Comparison of ENCODE assay signal across 16 mouse cellular contexts in the genomic region with DNA sequence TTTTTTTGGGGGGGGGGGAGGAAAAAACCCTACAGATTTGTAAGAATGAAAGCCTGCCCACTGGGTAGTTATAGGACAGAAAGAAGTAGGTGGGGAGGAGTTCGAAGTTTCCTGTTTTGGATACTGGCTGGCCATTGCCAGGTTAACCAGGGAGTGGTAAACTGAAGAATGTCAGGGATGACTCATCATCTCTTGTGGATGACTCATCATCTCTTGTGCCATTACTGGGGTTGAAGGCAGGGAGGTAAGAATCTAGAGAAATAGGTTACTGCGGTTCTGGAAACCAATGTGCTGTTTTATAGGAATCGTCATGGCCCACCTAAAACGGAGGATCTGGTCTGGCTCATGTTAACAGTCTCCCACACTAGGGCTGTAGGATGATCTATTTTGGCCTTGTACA. TPM values are rescaled to one million over a fixed set of nuclear protein-coding genes. Genes with fewer than 3 reads are reported as not detected.
"Had no signal": no experiment of that assay in that cellular context is flagged by ENCODE, and none has a peak within 500 bp of the region (broad histone marks: within the 10 kb centered on the region; RNA-seq: fewer than 3 reads in every experiment).

No protein-coding gene starts in this region.

- H3K27ac ChIP-seq: left cerebral cortex, adult 2 months; limb, embryonic 10.5 days; liver, embryonic 15.5 days; midbrain, embryonic 10.5 days; neural tube, embryonic 12.5 days; stomach, embryonic 15.5 days had no signal

- H3K9me3 ChIP-seq: limb, embryonic 10.5 days; liver, embryonic 15.5 days; midbrain, embryonic 10.5 days; neural tube, embryonic 12.5 days; stomach, embryonic 15.5 days had no signal

- H3K36me3 ChIP-seq: limb, embryonic 10.5 days; liver, embryonic 15.5 days; midbrain, embryonic 10.5 days; neural tube, embryonic 12.5 days; stomach, embryonic 15.5 days had no signal

- DNase-seq: kidney, postnatal 10 days; lung, adult 2 months; lung, postnatal 10 days; lung, postnatal 4 days; midbrain, embryonic 14.5 days; retina, postnatal 1 day; thymus, postnatal 36 days had no signal

- H3K4me1 ChIP-seq: limb, embryonic 10.5 days; liver, embryonic 15.5 days; midbrain, embryonic 10.5 days; neural tube, embryonic 12.5 days; stomach, embryonic 15.5 days had no signal

- H3K4me3 ChIP-seq: left cerebral cortex, adult 2 months; limb, embryonic 10.5 days; liver, embryonic 15.5 days; midbrain, embryonic 10.5 days; myocyte; neural tube, embryonic 12.5 days; stomach, embryonic 15.5 days had no signal

- H3K9ac ChIP-seq: liver, embryonic 15.5 days; neural tube, embryonic 12.5 days; stomach, embryonic 15.5 days had no signal

- H3K27me3 ChIP-seq: liver, embryonic 15.5 days; neural tube, embryonic 12.5 days; stomach, embryonic 15.5 days had no signal

RNA-seq across cellular contexts. Expression of a gene that starts 28.8 kb away (rescaled TPM):
- total RNA-seq: left cerebral cortex, adult 2 months; megakaryocyte, adult 5-6 weeks; neutrophil, adult 5-6 weeks had no signal
- polyA plus RNA-seq: limb, embryonic 10.5 days; midbrain, embryonic 10.5 days; midbrain, embryonic 14.5 days; neural tube, embryonic 12.5 days had no signal
